Mouse (Mus musculus) E14TG2a.4 (cell line): ENCODE results near the gene 4933428G20Rik.

Experiments
- H3K27me3 ChIP-seq: 2 replicates; pipeline ENCODE4 v1.6.1; 2014; ENCODE audit warnings: low read length, control low read depth; ENCODE audit not compliant: insufficient read depth
- H3K36me3 ChIP-seq: 2 replicates; pipeline ENCODE4 v1.6.1; 2014; ENCODE audit warnings: low read length, control low read depth; ENCODE audit not compliant: insufficient read depth
- H3K4me1 ChIP-seq: replicated peaks from 2 replicates; pipeline ENCODE4 v1.6.1; 2014; ENCODE audit warnings: low read depth, low read length, control low read depth
- H3K4me3 ChIP-seq: replicated peaks from 2 replicates; pipeline ENCODE4 v1.5.1; 2014; ENCODE audit warnings: mild to moderate bottlenecking, low read length
- H3K9me3 ChIP-seq: 2 replicates; pipeline ENCODE4 v1.6.1; 2014; ENCODE audit warnings: low read length, control low read depth
- CTCF ChIP-seq: conservative IDR thresholded peaks from 2 replicates; pipeline ENCODE4 v1.5.1; 2014; ENCODE audit warnings: low read length
- NANOG ChIP-seq: IDR thresholded peaks from 2 replicates; pipeline ENCODE4 v1.6.1; 2014; ENCODE audit warnings: borderline replicate concordance, low read length, mixed read lengths
- POU5F1 ChIP-seq: IDR thresholded peaks from 2 replicates; pipeline ENCODE4 v1.6.1; 2014; ENCODE audit warnings: low read length, borderline replicate concordance

Gene 4933428G20Rik

GRCm38 (mm10) chr11:97512511-97512910 lies 12.4 kb upstream of the 4933428G20Rik start:
- no peak for TF ChIP-seq POU5F1
- no peak for TF ChIP-seq NANOG
- no peak for TF ChIP-seq CTCF
- no peaks in the 10 kb centered on the region for H3K9me3 ChIP-seq
- peaks cover 3% of the 10 kb centered on the region; the same call in 1 of the 2 replicates for H3K36me3 ChIP-seq
- peak overlapping the region; percentile 76 for H3K4me3 ChIP-seq
- H3K4me1 ChIP-seq = peaks cover 59% of the 10 kb centered on the region
- H3K27me3 ChIP-seq = no peaks in the 10 kb centered on the region

GRCm38 (mm10) chr11:97511661-97512369 lies 11.7 kb upstream of the 4933428G20Rik start:
- TF ChIP-seq NANOG (no peak), CTCF (no peak), POU5F1 (no peak)
- H3K36me3 ChIP-seq = no peaks in the 10 kb centered on the region
- H3K27me3 ChIP-seq = no peaks in the 10 kb centered on the region
- H3K4me3 ChIP-seq = peak overlapping the region; percentile 76
- peaks cover 64% of the 10 kb centered on the region for H3K4me1 ChIP-seq
- H3K9me3 ChIP-seq = no peaks in the 10 kb centered on the region

- peak; percentile 90 for TF ChIP-seq CTCF
- TF ChIP-seq POU5F1 = no peak
- TF ChIP-seq NANOG = no peak
- no peaks in the 10 kb centered on the region for H3K27me3 ChIP-seq
- H3K4me3 ChIP-seq = peak overlapping the region; percentile 76
- H3K36me3 ChIP-seq = no peaks in the 10 kb centered on the region
- no peaks in the 10 kb centered on the region for H3K9me3 ChIP-seq
- peaks cover 71% of the 10 kb centered on the region for H3K4me1 ChIP-seq
Measured at GRCm38 (mm10) chr11:97510966-97511660, 11.0 kb upstream of the 4933428G20Rik start.

- no peak for TF ChIP-seq CTCF
Measured at GRCm38 (mm10) chr11:97509715-97510485, 9.8 kb upstream of the 4933428G20Rik start.

GRCm38 (mm10) chr11:97509058-97509457 lies 8.9 kb upstream of the 4933428G20Rik start:
- TF ChIP-seq CTCF (no peak), NANOG (no peak), POU5F1 (no peak)
- H3K4me1 ChIP-seq = peaks cover 71% of the 10 kb centered on the region
- peaks cover 7% of the 10 kb centered on the region for H3K27me3 ChIP-seq

More at GRCm38 (mm10) chr11:97509715-97510485, 9.8 kb upstream of the 4933428G20Rik start:
- H3K36me3 ChIP-seq = no peaks in the 10 kb centered on the region
- peaks cover 5% of the 10 kb centered on the region for H3K27me3 ChIP-seq
- peaks cover 71% of the 10 kb centered on the region for H3K4me1 ChIP-seq
- H3K4me3 ChIP-seq = peak overlapping the region; percentile 26; the same call in 1 of the 2 replicates
- H3K9me3 ChIP-seq = no peaks in the 10 kb centered on the region

GRCm38 (mm10) chr11:97508198-97508597 lies 8.1 kb upstream of the 4933428G20Rik start:
- Histone ChIP-seq H3K4me3 (no peak overlapping the region), H3K36me3 (no peaks in the 10 kb centered on the region), H3K4me1 (peaks cover 69% of the 10 kb centered on the region), H3K9me3 (no peaks in the 10 kb centered on the region), H3K27me3 (peaks cover 7% of the 10 kb centered on the region)
- TF ChIP-seq POU5F1 (no peak), CTCF (no peak), NANOG (no peak)

More at GRCm38 (mm10) chr11:97509058-97509457, 8.9 kb upstream of the 4933428G20Rik start:
- Histone ChIP-seq H3K9me3 (no peaks in the 10 kb centered on the region), H3K4me3 (peak overlapping the region; percentile 26; the same call in 1 of the 2 replicates), H3K36me3 (no peaks in the 10 kb centered on the region)

DNA sequence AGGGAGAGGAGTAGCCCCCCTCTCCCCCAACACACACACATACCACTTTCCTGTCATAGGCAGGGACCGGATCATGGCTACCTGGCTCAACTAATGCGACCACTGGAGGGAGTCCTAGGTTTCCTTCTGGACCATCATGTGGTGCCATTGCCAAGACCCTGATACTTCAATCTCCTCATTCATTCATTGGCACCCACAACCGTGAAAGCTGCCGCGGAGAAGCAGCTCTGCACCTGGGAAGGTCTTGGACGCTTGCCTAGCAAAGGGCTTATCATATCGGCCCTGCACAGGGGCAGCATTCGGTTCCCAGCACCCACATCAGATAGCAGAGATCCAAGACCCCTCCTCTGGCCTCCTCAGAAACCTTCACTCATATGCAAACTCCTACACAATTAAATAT lies 6.2 kb upstream of the 4933428G20Rik start:
- no peaks in the 10 kb centered on the region for H3K9me3 ChIP-seq
- H3K36me3 ChIP-seq = no peaks in the 10 kb centered on the region
- TF ChIP-seq CTCF (peak; percentile 5; the same call in 1 of the 2 replicates), NANOG (no peak), POU5F1 (no peak)
- H3K4me3 ChIP-seq = no peak overlapping the region
- H3K4me1 ChIP-seq = peaks cover 71% of the 10 kb centered on the region
- peaks cover 10% of the 10 kb centered on the region for H3K27me3 ChIP-seq

- no peaks in the 10 kb centered on the region for H3K9me3 ChIP-seq
- H3K4me3 ChIP-seq = no peak overlapping the region
- TF ChIP-seq NANOG = no peak
- no peak for TF ChIP-seq CTCF
- no peak for TF ChIP-seq POU5F1
- 0 out of 2 replicates have a peak, but pooled peaks cover 3% of the 10 kb centered on the region for H3K36me3 ChIP-seq
- H3K4me1 ChIP-seq = peaks cover 71% of the 10 kb centered on the region
- peaks cover 16% of the 10 kb centered on the region for H3K27me3 ChIP-seq
Measured at GRCm38 (mm10) chr11:97505784-97506183, 5.6 kb upstream of the 4933428G20Rik start.
